Mouse (Mus musculus) heart, embryonic 10.5 days (tissue): ENCODE measurements at regions not wholly inside any gene's neighbourhood (a gene's known extent, or its start where the extent isn't known, plus 50 kb on each side); places are given as distances from the start of the nearest gene placed in this dataset.

ENCODE experiments used
- DNase-seq: peaks from one replicate; pipeline ENCODE4 v3.0.0-alpha.2; 2017; ENCODE audit warnings: low spot score
- H3K27ac ChIP-seq: fragments of 300-500 bp; sonication (generic); 2 replicates; pipeline ENCODE4 v1.5.1; 2016; ENCODE audit warnings: mild to moderate bottlenecking
- H3K27me3 ChIP-seq: fragments of 300-500 bp; sonication (generic); 2 replicates; pipeline ENCODE4 v1.6.1; 2016; ENCODE audit warnings: mild to moderate bottlenecking; ENCODE audit not compliant: poor library complexity, insufficient read depth, severe bottlenecking
- H3K36me3 ChIP-seq: fragments of 300-500 bp; sonication (generic); 2 replicates; pipeline ENCODE4 v1.6.1; 2016; ENCODE audit warnings: mild to moderate bottlenecking, moderate library complexity
- H3K4me1 ChIP-seq: fragments of 300-500 bp; sonication (generic); 2 replicates; pipeline ENCODE4 v1.6.1; 2016; ENCODE audit warnings: mild to moderate bottlenecking
- H3K4me3 ChIP-seq: fragments of 300-500 bp; sonication (generic); 2 replicates; pipeline ENCODE4 v1.5.1; 2016; ENCODE audit warnings: mild to moderate bottlenecking, moderate library complexity
- H3K9me3 ChIP-seq: fragments of 300-500 bp; sonication (generic); 2 replicates; pipeline ENCODE4 v1.6.1; 2016; ENCODE audit warnings: mild to moderate bottlenecking, moderate library complexity
- WGBS: fragments of 180-500 bp; shearing (Covaris S2); methylation state at CpG from one replicate; pipeline ENCODE4 v1.1.7; 2016; 5-methylcytosine and 5-hydroxymethylcytosine counted together

GRCm38 (mm10) chr14:29784506-29784905 lies 62.8 kb upstream of the Cacna2d3 start:
- WGBS: 75% methylated on average over 2 of the region's 2 CpGs
- Histone ChIP-seq H3K27me3 (no peaks in the 10 kb centered on the region), H3K27ac (no peak overlapping the region), H3K36me3 (no peaks in the 10 kb centered on the region), H3K4me1 (no peaks in the 10 kb centered on the region), H3K4me3 (no peak overlapping the region), H3K9me3 (no peaks in the 10 kb centered on the region)
- DNase-seq: no peak

GRCm38 (mm10) chr14:29786431-29786830 lies 64.8 kb upstream of the Cacna2d3 start:
- DNase-seq: no peak
- no peaks in the 10 kb centered on the region for H3K9me3 ChIP-seq
- H3K27me3 ChIP-seq: no peaks in the 10 kb centered on the region
- 73% methylated on average over 3 of the region's 3 CpGs for WGBS
- no peaks in the 10 kb centered on the region for H3K4me1 ChIP-seq
- H3K36me3 ChIP-seq: no peaks in the 10 kb centered on the region
- H3K4me3 ChIP-seq: no peak overlapping the region
- no peak overlapping the region for H3K27ac ChIP-seq

GRCm38 (mm10) chr14:29787796-29788195 lies 66.1 kb upstream of the Cacna2d3 start:
- H3K36me3 ChIP-seq: no peaks in the 10 kb centered on the region
- H3K9me3 ChIP-seq: no peaks in the 10 kb centered on the region
- no peak overlapping the region for H3K4me3 ChIP-seq
- no peaks in the 10 kb centered on the region for H3K27me3 ChIP-seq
- no peak overlapping the region for H3K27ac ChIP-seq
- H3K4me1 ChIP-seq: no peaks in the 10 kb centered on the region
- 88% methylated on average over 7 of the region's 7 CpGs for WGBS
- DNase-seq: no peak

GRCm38 (mm10) chr14:29788351-29788750 lies 66.7 kb upstream of the Cacna2d3 start:
- no peak for DNase-seq
- Histone ChIP-seq H3K36me3 (no peaks in the 10 kb centered on the region), H3K4me3 (no peak overlapping the region), H3K9me3 (no peaks in the 10 kb centered on the region), H3K27me3 (no peaks in the 10 kb centered on the region), H3K4me1 (no peaks in the 10 kb centered on the region), H3K27ac (no peak overlapping the region)
- WGBS: 86% methylated on average over 7 of the region's 7 CpGs

- WGBS: 54% methylated on average over 2 of the region's 2 CpGs
- no peak for DNase-seq
- Histone ChIP-seq H3K4me1 (peaks cover 10% of the 10 kb centered on the region; the same call in 1 of the 2 replicates), H3K36me3 (no peaks in the 10 kb centered on the region), H3K27ac (no peak overlapping the region), H3K4me3 (no peak overlapping the region), H3K27me3 (no peaks in the 10 kb centered on the region), H3K9me3 (no peaks in the 10 kb centered on the region)
Measured at GRCm38 (mm10) chr14:29795325-29795724, 73.7 kb upstream of the Cacna2d3 start.

GRCm38 (mm10) chr14:29796396-29796795 lies 74.7 kb upstream of the Cacna2d3 start:
- no peaks in the 10 kb centered on the region for H3K27me3 ChIP-seq
- 73% methylated on average over 7 of the region's 7 CpGs for WGBS
- no peak overlapping the region for H3K4me3 ChIP-seq
- no peaks in the 10 kb centered on the region for H3K9me3 ChIP-seq
- H3K36me3 ChIP-seq: no peaks in the 10 kb centered on the region
- DNase-seq: no peak
- H3K4me1 ChIP-seq: peaks cover 10% of the 10 kb centered on the region; the same call in 1 of the 2 replicates
- H3K27ac ChIP-seq: no peak overlapping the region

- H3K36me3 ChIP-seq: no peaks in the 10 kb centered on the region
- 77% methylated on average over 13 of the region's 13 CpGs for WGBS
- H3K9me3 ChIP-seq: no peaks in the 10 kb centered on the region
Measured at GRCm38 (mm10) chr14:29799852-29800251, 78.2 kb upstream of the Cacna2d3 start.

GRCm38 (mm10) chr14:29805234-29805633 lies 83.6 kb upstream of the Cacna2d3 start:
- Histone ChIP-seq H3K4me3 (no peak overlapping the region), H3K4me1 (no peaks in the 10 kb centered on the region), H3K36me3 (no peaks in the 10 kb centered on the region), H3K27ac (no peak overlapping the region), H3K27me3 (no peaks in the 10 kb centered on the region), H3K9me3 (no peaks in the 10 kb centered on the region)
- WGBS: 84% methylated on average over 6 of the region's 6 CpGs
- DNase-seq: no peak

More at GRCm38 (mm10) chr14:29799852-29800251, 78.2 kb upstream of the Cacna2d3 start:
- no peak overlapping the region for H3K27ac ChIP-seq
- DNase-seq: no peak
- no peaks in the 10 kb centered on the region for H3K27me3 ChIP-seq
- H3K4me1 ChIP-seq: peaks cover 10% of the 10 kb centered on the region; the same call in 1 of the 2 replicates
- H3K4me3 ChIP-seq: 0 out of 2 replicates have a peak overlapping the region, but pooled peaks have one; percentile 5

GRCm38 (mm10) chr14:29807881-29808280 lies 86.2 kb upstream of the Cacna2d3 start:
- H3K36me3 ChIP-seq: no peaks in the 10 kb centered on the region
- no peaks in the 10 kb centered on the region for H3K4me1 ChIP-seq
- no peak overlapping the region for H3K4me3 ChIP-seq
- DNase-seq: no peak
- no peaks in the 10 kb centered on the region for H3K9me3 ChIP-seq
- WGBS: 59% methylated on average over 9 of the region's 9 CpGs
- no peak overlapping the region for H3K27ac ChIP-seq
- no peaks in the 10 kb centered on the region for H3K27me3 ChIP-seq

GRCm38 (mm10) chr14:29814626-29815025 lies 93.0 kb upstream of the Cacna2d3 start:
- no peaks in the 10 kb centered on the region for H3K9me3 ChIP-seq
- 85% methylated on average over 4 of the region's 4 CpGs for WGBS
- no peak overlapping the region for H3K27ac ChIP-seq
- no peak for DNase-seq
- H3K27me3 ChIP-seq: no peaks in the 10 kb centered on the region
- H3K4me1 ChIP-seq: no peaks in the 10 kb centered on the region
- no peak overlapping the region for H3K4me3 ChIP-seq
- no peaks in the 10 kb centered on the region for H3K36me3 ChIP-seq

- DNase-seq: no peak
- Histone ChIP-seq H3K4me3 (no peak overlapping the region), H3K27ac (no peak overlapping the region), H3K27me3 (no peaks in the 10 kb centered on the region), H3K4me1 (no peaks in the 10 kb centered on the region), H3K36me3 (no peaks in the 10 kb centered on the region), H3K9me3 (no peaks in the 10 kb centered on the region)
- WGBS: 77% methylated on average over 4 of the region's 4 CpGs
Measured at GRCm38 (mm10) chr14:29817548-29817947, 95.9 kb upstream of the Cacna2d3 start.

GRCm38 (mm10) chr14:29818251-29818650 lies 96.6 kb upstream of the Cacna2d3 start:
- Histone ChIP-seq H3K9me3 (no peaks in the 10 kb centered on the region), H3K27me3 (no peaks in the 10 kb centered on the region), H3K27ac (no peak overlapping the region), H3K4me1 (no peaks in the 10 kb centered on the region), H3K4me3 (no peak overlapping the region), H3K36me3 (no peaks in the 10 kb centered on the region)
- DNase-seq: no peak
- WGBS: 84% methylated on average over 7 of the region's 7 CpGs

GRCm38 (mm10) chr14:29818751-29819150 lies 97.1 kb upstream of the Cacna2d3 start:
- Histone ChIP-seq H3K9me3 (no peaks in the 10 kb centered on the region), H3K27me3 (no peaks in the 10 kb centered on the region), H3K36me3 (no peaks in the 10 kb centered on the region), H3K4me1 (no peaks in the 10 kb centered on the region), H3K4me3 (no peak overlapping the region), H3K27ac (no peak overlapping the region)
- WGBS: 87% methylated on average over 2 of the region's 2 CpGs
- DNase-seq: no peak

GRCm38 (mm10) chr14:29837063-29837462 lies 115.4 kb upstream of the Cacna2d3 start:
- 69% methylated on average over 1 of the region's 1 CpGs for WGBS
- H3K4me1 ChIP-seq: no peaks in the 10 kb centered on the region
- no peak overlapping the region for H3K4me3 ChIP-seq
- no peaks in the 10 kb centered on the region for H3K27me3 ChIP-seq
- DNase-seq: no peak
- H3K27ac ChIP-seq: no peak overlapping the region
- no peaks in the 10 kb centered on the region for H3K9me3 ChIP-seq
- no peaks in the 10 kb centered on the region for H3K36me3 ChIP-seq
